Mouse (Mus musculus): ENCODE data around the gene Lrriq1. TPM values are rescaled to one million over a fixed set of nuclear protein-coding genes. Genes with fewer than 3 reads are reported as not detected.
A peak's percentile ranks its signal among the peaks of the same experiment; 100 is the strongest.

Gene Lrriq1
- polyA plus RNA-seq, 1 experiment from 2014 or later = 10.3 TPM

DNA sequence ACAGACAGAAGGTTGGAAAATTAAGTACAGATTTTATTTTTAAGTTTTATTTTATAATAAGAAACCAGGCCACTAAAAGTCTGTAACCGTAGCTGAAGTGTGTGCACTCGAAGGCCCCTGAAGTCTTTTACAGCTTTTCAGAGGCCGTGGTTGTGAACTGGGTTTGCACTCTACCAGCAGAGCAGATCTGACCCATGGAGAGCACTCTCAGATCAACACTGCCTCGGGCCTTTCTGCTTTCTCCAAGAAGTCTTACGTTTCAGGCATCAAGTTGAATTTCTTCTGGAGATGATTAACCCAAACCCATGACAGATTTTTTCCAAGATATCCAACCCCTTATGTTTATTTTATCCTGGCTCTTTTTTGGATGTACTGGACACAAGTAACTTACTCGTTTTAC, 121.5 kb downstream of the Lrriq1 start:
- no peaks in the 10 kb centered on the region for H3K36me3 ChIP-seq
- peak overlapping the region; percentile 17; the same call in 1 of the 2 replicates for H3K4me3 ChIP-seq
- peak overlapping the region; percentile 52; the same call in 1 of the 2 replicates for H3K9ac ChIP-seq
- H3K4me1 ChIP-seq = peaks cover 3% of the 10 kb centered on the region; the same call in 1 of the 2 replicates
- H3K4me2 ChIP-seq = peak overlapping the region; percentile 49
- peak; percentile 91 for ATAC-seq (ENCODE audit: insufficient number of reproducible peaks, insufficient read depth, low FRiP score, low TSS enrichment, low read depth)
- H3K27ac ChIP-seq = peak overlapping the region; percentile 92
- H3K9me3 ChIP-seq = no peaks in the 10 kb centered on the region
- H3K27me3 ChIP-seq = no peaks in the 10 kb centered on the region
- WGBS = 18% methylated on average over 6 of the region's 6 CpGs

DNA sequence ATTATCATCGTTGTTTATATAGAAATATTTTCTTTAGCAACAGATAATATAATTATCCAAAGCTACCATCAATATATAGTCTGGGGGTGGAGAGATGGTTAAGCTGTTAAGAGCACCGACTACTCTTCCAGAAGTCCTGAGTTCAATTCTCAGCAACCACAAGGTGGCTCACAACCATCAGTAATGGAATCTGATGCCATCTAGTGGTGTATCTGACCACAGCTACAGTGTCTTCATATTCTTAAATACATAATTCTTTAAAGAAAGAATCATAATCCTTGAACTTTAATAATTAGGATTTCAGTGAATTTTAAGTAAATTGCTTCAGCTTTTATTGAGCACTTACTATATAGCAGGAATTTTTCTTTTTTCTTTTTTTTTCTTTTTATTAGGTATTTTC, 128.0 kb downstream of the Lrriq1 start:
- 89% methylated on average over 2 of the region's 2 CpGs for WGBS
- no peak for ATAC-seq (ENCODE audit: insufficient number of reproducible peaks, insufficient read depth, low FRiP score, low TSS enrichment, low read depth)

DNA sequence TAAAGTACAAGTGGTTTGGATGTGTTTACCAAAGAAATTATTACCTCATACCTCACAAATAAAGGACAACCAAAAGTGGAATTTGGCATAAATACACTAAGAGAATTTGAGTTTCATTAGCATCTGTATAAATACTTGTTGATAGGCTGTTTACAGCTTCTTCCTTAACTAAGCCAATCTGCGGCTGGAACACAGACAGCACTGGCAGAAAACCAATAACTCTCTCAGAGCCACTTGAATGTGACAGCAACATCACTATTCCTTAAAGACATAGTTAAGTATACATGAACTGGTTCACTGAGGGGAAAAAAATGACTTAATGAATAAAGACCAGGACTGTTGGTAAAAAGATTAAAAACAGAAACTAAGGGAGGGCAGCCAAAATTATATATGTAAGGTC, 150.0 kb downstream of the Lrriq1 start:
- H3K4me3 ChIP-seq = no peak overlapping the region
- no peak overlapping the region for H3K9ac ChIP-seq
- no peak overlapping the region for H3K27ac ChIP-seq
- H3K9me3 ChIP-seq = no peaks in the 10 kb centered on the region
- ATAC-seq (ENCODE audit: insufficient number of reproducible peaks, insufficient read depth, low FRiP score, low TSS enrichment, low read depth) = no peak
- H3K36me3 ChIP-seq = no peaks in the 10 kb centered on the region
- no peaks in the 10 kb centered on the region for H3K4me1 ChIP-seq
- no peak overlapping the region for H3K4me2 ChIP-seq
- H3K27me3 ChIP-seq = no peaks in the 10 kb centered on the region
- WGBS = 66% methylated on average over 1 of the region's 1 CpGs

More for the DNA sequence above, 128.0 kb downstream of the Lrriq1 start:
- H3K36me3 ChIP-seq = no peaks in the 10 kb centered on the region
- H3K4me1 ChIP-seq = no peaks in the 10 kb centered on the region
- H3K27ac ChIP-seq = no peak overlapping the region
- H3K4me3 ChIP-seq = no peak overlapping the region
- no peaks in the 10 kb centered on the region for H3K9me3 ChIP-seq
- no peak overlapping the region for H3K9ac ChIP-seq
- H3K27me3 ChIP-seq = no peaks in the 10 kb centered on the region
- no peak overlapping the region for H3K4me2 ChIP-seq

DNA sequence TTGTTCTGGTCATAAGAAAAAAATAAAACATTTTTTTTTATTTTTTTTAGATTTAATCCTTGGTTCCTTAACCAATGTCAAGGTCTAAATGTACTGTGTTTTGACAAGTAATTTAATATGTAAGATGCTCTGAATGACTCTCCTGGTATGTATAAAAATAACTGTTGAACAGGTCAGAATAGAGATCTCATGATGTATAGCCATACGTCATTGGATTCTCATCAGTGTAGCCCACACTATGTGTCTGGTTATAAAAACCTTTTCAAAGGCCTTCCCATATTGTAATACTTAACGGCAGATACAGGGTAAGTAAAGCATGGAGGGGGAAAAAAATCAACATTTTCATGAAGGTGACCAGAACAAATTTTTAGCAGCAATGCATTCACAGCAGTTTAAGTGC, 186.5 kb downstream of the Lrriq1 start:
- H3K36me3 ChIP-seq = no peaks in the 10 kb centered on the region
- H3K4me1 ChIP-seq = peaks cover 5% of the 10 kb centered on the region
- H3K9ac ChIP-seq = no peak overlapping the region
- no peaks in the 10 kb centered on the region for H3K27me3 ChIP-seq
- 66% methylated on average over 2 of the region's 2 CpGs for WGBS
- no peak overlapping the region for H3K4me2 ChIP-seq
- ATAC-seq (ENCODE audit: insufficient number of reproducible peaks, insufficient read depth, low FRiP score, low TSS enrichment, low read depth) = no peak
- no peak overlapping the region for H3K4me3 ChIP-seq
- H3K27ac ChIP-seq = no peak overlapping the region
- no peaks in the 10 kb centered on the region for H3K9me3 ChIP-seq

DNA sequence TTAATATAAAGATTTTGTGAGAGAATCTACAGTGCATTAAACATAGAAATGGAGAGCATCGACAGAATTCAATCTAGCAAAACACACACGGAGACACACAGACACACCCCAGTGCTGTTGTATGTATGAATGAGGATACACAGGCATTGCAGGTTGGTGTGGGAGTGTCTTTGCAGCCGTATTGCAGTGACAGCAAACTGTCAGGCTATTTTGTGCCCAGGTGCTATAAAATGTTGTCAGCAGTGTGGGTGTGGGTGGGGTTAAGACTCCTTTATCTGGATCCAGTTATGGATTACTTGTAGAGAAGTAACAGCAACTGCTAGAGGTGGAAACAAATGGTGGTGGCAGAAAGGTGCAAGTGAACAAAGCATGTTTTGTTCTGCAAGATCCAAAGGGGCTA, 189.5 kb downstream of the Lrriq1 start:
- WGBS = 53% methylated on average over 3 of the region's 3 CpGs
- H3K27ac ChIP-seq = peak overlapping the region; percentile 33; the same call in 1 of the 2 replicates
- no peaks in the 10 kb centered on the region for H3K36me3 ChIP-seq
- H3K4me3 ChIP-seq = no peak overlapping the region
- ATAC-seq (ENCODE audit: insufficient number of reproducible peaks, insufficient read depth, low FRiP score, low TSS enrichment, low read depth) = no peak
- no peaks in the 10 kb centered on the region for H3K9me3 ChIP-seq
- peaks cover 5% of the 10 kb centered on the region for H3K4me1 ChIP-seq
- H3K4me2 ChIP-seq = no peak overlapping the region
- H3K27me3 ChIP-seq = no peaks in the 10 kb centered on the region
- no peak overlapping the region for H3K9ac ChIP-seq

GRCm38 (mm10) chr10:103045019-103045418, 191.1 kb downstream of the Lrriq1 start:
- no peak overlapping the region for H3K9ac ChIP-seq
- ATAC-seq (ENCODE audit: insufficient number of reproducible peaks, insufficient read depth, low FRiP score, low TSS enrichment, low read depth) = no peak
- H3K4me1 ChIP-seq = peaks cover 5% of the 10 kb centered on the region
- H3K9me3 ChIP-seq = no peaks in the 10 kb centered on the region
- 40% methylated on average over 2 of the region's 2 CpGs for WGBS
- H3K36me3 ChIP-seq = no peaks in the 10 kb centered on the region
- H3K4me2 ChIP-seq = no peak overlapping the region
- no peaks in the 10 kb centered on the region for H3K27me3 ChIP-seq
- no peak overlapping the region for H3K27ac ChIP-seq
- no peak overlapping the region for H3K4me3 ChIP-seq

DNA sequence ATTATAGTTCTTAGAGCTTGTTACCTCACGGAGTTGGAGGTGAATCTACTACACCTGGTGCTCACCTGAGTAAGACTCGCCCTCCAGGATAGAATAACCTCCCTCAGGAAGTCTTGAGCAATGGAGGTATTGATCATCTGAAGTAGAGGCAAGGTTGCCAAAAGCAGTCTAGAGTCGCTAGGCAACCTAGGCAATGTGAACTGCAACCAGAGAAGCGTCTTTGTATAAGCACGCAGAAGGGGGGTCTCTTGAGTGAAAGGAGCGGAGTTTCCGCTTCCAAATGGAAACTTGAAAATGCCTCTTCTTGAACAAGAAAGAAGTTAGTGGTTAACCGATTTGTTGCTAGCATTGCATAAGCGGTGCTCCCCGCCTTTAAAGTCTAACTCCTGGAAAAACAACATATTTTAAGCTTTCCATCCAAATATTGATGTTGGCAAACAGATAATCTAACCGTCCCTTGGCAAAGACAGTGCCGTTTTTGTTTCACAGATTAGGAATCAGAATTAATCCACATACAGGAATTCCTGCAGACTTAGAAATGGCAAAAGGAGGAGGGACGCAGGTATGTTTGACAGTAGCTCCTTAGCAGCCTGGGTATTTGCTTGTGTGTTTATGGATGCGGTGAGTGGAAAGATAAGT, 201.0 kb downstream of the Lrriq1 start:
- H3K27me3 ChIP-seq = peaks cover 51% of the 10 kb centered on the region
- H3K9me3 ChIP-seq = no peaks in the 10 kb centered on the region
- H3K27ac ChIP-seq = peak overlapping the region; percentile 92
- H3K36me3 ChIP-seq = no peaks in the 10 kb centered on the region
- H3K9ac ChIP-seq = peak overlapping the region; percentile 72
- ATAC-seq (ENCODE audit: insufficient number of reproducible peaks, insufficient read depth, low FRiP score, low TSS enrichment, low read depth) = no peak; the same call in 1 of the 2 replicates
- peak overlapping the region; percentile 34 for H3K4me3 ChIP-seq
- peak overlapping the region; percentile 58 for H3K4me2 ChIP-seq
- 2% methylated on average over 14 of the region's 14 CpGs for WGBS
- H3K4me1 ChIP-seq = peaks cover 17% of the 10 kb centered on the region; the same call in 1 of the 2 replicates

DNA sequence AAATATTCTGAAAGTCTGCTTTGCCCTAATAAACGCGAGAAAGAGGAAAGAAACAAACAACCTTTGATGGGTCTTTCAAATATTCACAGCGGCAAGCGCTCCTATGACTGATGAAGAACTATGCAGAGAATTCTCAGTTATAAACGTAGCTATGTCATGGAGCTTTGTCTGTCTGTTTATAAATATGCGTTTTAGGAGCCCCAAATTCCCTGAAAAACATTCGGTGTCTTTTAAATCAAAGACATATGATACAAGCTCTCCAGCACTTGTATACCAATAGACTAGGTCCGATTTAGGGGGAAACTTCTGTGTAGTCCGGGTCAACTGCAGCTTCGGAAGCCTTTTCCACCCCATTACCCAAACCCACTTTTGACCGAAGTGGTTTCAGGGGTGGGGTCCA, 205.2 kb downstream of the Lrriq1 start:
- no peaks in the 10 kb centered on the region for H3K9me3 ChIP-seq
- peak overlapping the region; percentile 99 for H3K27ac ChIP-seq
- H3K36me3 ChIP-seq = no peaks in the 10 kb centered on the region
- peak overlapping the region; percentile 98 for H3K9ac ChIP-seq
- peaks cover 17% of the 10 kb centered on the region; the same call in 1 of the 2 replicates for H3K4me1 ChIP-seq
- WGBS = 2% methylated on average over 11 of the region's 11 CpGs
- peak overlapping the region; percentile 62 for H3K4me2 ChIP-seq
- H3K27me3 ChIP-seq = peaks cover 61% of the 10 kb centered on the region
- peak overlapping the region; percentile 70 for H3K4me3 ChIP-seq
- ATAC-seq (ENCODE audit: insufficient number of reproducible peaks, insufficient read depth, low FRiP score, low TSS enrichment, low read depth) = no peak

DNA sequence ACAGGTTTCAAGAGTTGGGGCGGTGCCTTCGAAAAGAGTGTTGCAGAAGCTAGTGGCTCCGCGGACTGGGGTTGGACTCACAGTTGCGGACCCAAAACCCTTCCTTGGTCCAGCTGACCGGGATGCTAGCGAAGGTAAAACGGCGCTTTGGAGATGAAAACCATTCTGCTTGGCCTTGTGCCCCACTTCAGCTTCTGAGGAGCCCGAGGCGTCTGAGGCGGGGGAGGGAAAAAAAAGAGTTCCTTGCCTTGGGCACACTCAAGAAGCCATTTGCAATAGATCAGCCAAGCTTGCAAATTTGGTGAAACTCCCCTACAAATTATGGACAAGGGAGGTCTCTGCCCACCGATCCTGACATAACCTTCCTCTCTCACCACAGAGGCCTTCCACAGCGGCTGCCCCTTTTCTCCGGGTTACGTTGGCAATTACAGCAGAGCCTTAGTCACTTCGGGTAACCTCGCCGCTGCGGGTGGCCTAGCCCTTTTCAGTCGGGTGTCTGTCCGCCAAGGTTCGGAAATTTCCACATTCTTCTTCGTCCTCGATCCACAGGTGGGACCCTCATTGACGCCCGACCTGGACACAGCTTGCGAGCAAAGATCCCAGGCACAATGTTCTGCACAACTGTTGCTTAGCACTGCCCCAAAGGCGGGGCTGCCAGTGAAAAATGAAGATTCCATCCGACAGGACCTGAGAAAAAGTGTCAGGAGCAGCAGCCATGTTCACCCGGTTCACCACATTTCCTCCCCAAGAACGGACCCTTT, 206.2 kb downstream of the Lrriq1 start, which contains the start of gene Alx1:
Gene Alx1 (minus strand): TSS at position 486 of the 761 bp plus-strand sequence.
- H3K27ac ChIP-seq = peak within 1 kb of the TSS; percentile 99
- peak within 1 kb of the TSS; percentile 98 for H3K9ac ChIP-seq

DNA sequence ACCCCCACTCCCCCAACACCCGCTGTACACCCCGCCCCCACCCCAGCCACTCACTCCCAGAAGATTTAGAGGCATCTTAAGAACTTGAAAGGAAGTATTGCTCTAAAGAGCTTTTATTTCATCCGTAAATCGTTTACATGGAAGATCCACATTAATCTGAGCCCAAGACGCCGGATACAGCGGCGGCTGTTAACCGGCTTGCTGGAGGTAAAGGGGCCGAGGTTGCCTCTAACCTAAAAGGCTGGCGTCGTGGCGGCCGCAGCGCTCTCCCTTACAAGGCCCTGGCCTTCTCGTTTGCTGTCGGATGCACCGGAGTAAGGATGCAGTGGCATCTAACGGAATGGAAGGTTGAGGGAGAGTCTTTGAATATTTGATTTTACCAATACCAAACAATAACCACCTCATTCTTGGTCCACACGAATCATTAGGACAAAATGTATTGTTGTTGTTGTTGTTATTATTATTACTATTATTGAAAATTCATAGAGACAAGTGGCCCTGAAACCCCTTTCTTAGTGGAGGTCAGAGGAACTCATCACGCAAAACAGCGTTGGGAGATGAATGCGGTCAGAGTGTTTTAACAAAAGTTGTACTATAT, 206.9 kb downstream of the Lrriq1 start:
- Histone ChIP-seq H3K27ac (peak overlapping the region; percentile 99), H3K36me3 (no peaks in the 10 kb centered on the region), H3K27me3 (peaks cover 49% of the 10 kb centered on the region), H3K4me2 (peak overlapping the region; percentile 62), H3K9me3 (no peaks in the 10 kb centered on the region), H3K4me1 (0 out of 2 replicates have a peak, but pooled peaks cover 4% of the 10 kb centered on the region), H3K9ac (peak overlapping the region; percentile 98), H3K4me3 (peak overlapping the region; percentile 70)
- no peak for ATAC-seq (ENCODE audit: insufficient number of reproducible peaks, insufficient read depth, low FRiP score, low TSS enrichment, low read depth)
- 1% methylated on average over 23 of the region's 23 CpGs for WGBS

More for the DNA sequence above, 206.2 kb downstream of the Lrriq1 start, which contains the start of gene Alx1:
- no peaks in the 10 kb centered on the region for H3K9me3 ChIP-seq
- H3K4me3 ChIP-seq = peak within 1 kb of the TSS; percentile 70
- no peaks in the 10 kb centered on the region for H3K36me3 ChIP-seq
- 0 out of 2 replicates have a peak, but pooled peaks cover 9% of the 10 kb centered on the region for H3K4me1 ChIP-seq
- 1% methylated on average over 32 of the region's 32 CpGs for WGBS
- no peak for ATAC-seq (ENCODE audit: insufficient number of reproducible peaks, insufficient read depth, low FRiP score, low TSS enrichment, low read depth)
- peak within 1 kb of the TSS; percentile 62 for H3K4me2 ChIP-seq
- H3K27me3 ChIP-seq = peaks cover 56% of the 10 kb centered on the region

All from embryonic facial prominence, embryonic 13.5 days (tissue).